Mouse (Mus musculus) kidney, embryonic 14.5 days (tissue): ENCODE data around the gene Cul3. TPM values are rescaled to one million over a fixed set of nuclear protein-coding genes. Genes with fewer than 3 reads are reported as not detected.
A peak's percentile ranks its signal among the peaks of the same experiment; 100 is the strongest.

Experiments used
- ATAC-seq: fragments of 200-750 bp; cut with Nextera tagmentation; 2 replicates; pipeline ENCODE4 v1.8.0; 2017; ENCODE audit warnings: moderate number of reproducible peaks, mild to moderate bottlenecking, moderate TSS enrichment, moderate library complexity; ENCODE audit not compliant: low FRiP score, low TSS enrichment
- H3K27ac ChIP-seq: fragments of 300-500 bp; sonication (generic); 2 replicates; pipeline ENCODE4 v1.5.1; 2014; ENCODE audit warnings: low read depth, mild to moderate bottlenecking, low read length, moderate library complexity, mixed read lengths
- H3K27me3 ChIP-seq: fragments of 300-500 bp; sonication (generic); 2 replicates; pipeline ENCODE4 v1.6.1; 2014; ENCODE audit warnings: mild to moderate bottlenecking, low read length; ENCODE audit not compliant: control insufficient read depth, insufficient read depth
- H3K36me3 ChIP-seq: fragments of 300-500 bp; sonication (generic); 2 replicates; pipeline ENCODE4 v1.6.1; 2014; ENCODE audit warnings: low read length, mixed read lengths; ENCODE audit not compliant: control insufficient read depth, insufficient read depth
- H3K4me1 ChIP-seq: fragments of 300-500 bp; sonication (generic); 2 replicates; pipeline ENCODE4 v1.6.1; 2014; ENCODE audit warnings: low read length, mixed read lengths; ENCODE audit not compliant: control insufficient read depth, insufficient read depth
- H3K4me2 ChIP-seq: fragments of 300-500 bp; sonication (generic); replicated peaks from 2 replicates; pipeline ENCODE4 v1.6.1; 2014; ENCODE audit warnings: low read depth, mild to moderate bottlenecking, low read length
- H3K4me3 ChIP-seq: fragments of 300-500 bp; sonication (generic); 2 replicates; pipeline ENCODE4 v1.5.1; 2014; ENCODE audit warnings: mild to moderate bottlenecking, low read length
- H3K9ac ChIP-seq: fragments of 300-500 bp; sonication (generic); 2 replicates; pipeline ENCODE4 v1.6.1; 2014; ENCODE audit warnings: low read depth, mild to moderate bottlenecking, low read length, moderate library complexity
- H3K9me3 ChIP-seq: fragments of 300-500 bp; sonication (generic); 2 replicates; pipeline ENCODE4 v1.6.1; 2016; ENCODE audit warnings: low read length; ENCODE audit not compliant: control insufficient read depth
- WGBS: fragments of 180-500 bp; shearing (Covaris S2); extraction: QIAGEN DNeasy Blood & Tissue Kit; methylation state at CpG from one replicate; pipeline ENCODE4 v1.1.7; 2014; 5-methylcytosine and 5-hydroxymethylcytosine counted together
- polyA plus RNA-seq: library from polyadenylated mRNA; unstranded; fragments of >200 nt; fragmentation: Nextera tagmentation; extraction: Ambion mirVana; gene quantifications from 2 replicates; pipeline ENCODE4 v1.2.1, GENCODE M21; 2014

The Cul3 gene
- polyA plus RNA-seq, 1 experiment from 2014 or later = 64.7 TPM

DNA sequence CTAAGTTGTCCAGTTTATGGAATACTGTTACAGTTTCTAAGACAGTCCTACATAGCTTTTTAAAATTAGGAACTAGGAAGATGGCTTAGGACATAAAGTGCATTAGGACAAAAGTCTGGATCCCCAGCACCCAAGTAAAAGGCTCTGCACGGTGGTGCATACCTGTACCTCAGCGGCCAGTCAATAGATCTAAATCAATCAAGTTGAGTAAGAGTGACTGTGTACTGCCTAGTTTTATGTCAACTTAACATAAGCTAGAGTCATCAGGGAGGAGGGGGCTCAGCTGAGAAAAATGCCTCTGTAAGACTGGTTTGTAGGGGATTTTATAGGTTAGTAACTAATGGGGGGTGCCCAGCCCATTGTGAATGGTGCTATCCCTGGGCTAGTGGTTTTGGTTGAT, 9.3 kb downstream of the Cul3 start:
- peak; percentile 66; the same call in 1 of the 2 replicates for ATAC-seq
- H3K9me3 ChIP-seq = no peaks in the 10 kb centered on the region
- H3K4me1 ChIP-seq = peaks cover 10% of the 10 kb centered on the region
- H3K27ac ChIP-seq = no peak overlapping the region
- 82% methylated on average over 2 of the region's 2 CpGs for WGBS
- H3K27me3 ChIP-seq = no peaks in the 10 kb centered on the region
- H3K9ac ChIP-seq = no peak overlapping the region
- no peak overlapping the region for H3K4me3 ChIP-seq
- H3K4me2 ChIP-seq = no peak overlapping the region
- no peaks in the 10 kb centered on the region for H3K36me3 ChIP-seq

- no peak for ATAC-seq
- Histone ChIP-seq H3K27ac (no peak overlapping the region), H3K9me3 (no peaks in the 10 kb centered on the region), H3K4me3 (no peak overlapping the region), H3K9ac (no peak overlapping the region), H3K36me3 (peaks cover 3% of the 10 kb centered on the region), H3K27me3 (no peaks in the 10 kb centered on the region), H3K4me1 (peaks cover 5% of the 10 kb centered on the region), H3K4me2 (no peak overlapping the region)
- WGBS = 87% methylated on average over 2 of the region's 2 CpGs
These were observed 14.5 kb downstream of the Cul3 start for GRCm38 (mm10) chr1:80325761-80326160.

DNA sequence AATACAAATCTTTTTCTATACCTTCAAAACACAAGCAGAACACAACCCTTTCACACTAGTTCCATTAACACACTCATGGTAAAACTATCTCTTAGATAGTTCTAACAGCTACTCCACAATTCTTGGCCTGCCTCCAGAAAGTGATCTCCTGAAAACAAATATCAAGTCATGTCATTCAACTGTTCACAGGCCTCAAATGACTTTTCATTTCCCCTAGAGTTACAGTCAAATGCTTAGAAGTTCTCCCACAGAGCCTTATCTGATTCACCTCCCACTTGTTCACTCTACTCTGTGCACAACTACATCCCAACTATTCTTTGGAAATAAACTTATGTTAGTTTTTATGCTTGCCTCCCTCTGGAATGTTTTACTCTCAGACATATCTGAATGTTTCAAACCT, 15.9 kb downstream of the Cul3 start:
- Histone ChIP-seq H3K9me3 (no peaks in the 10 kb centered on the region), H3K4me1 (no peaks in the 10 kb centered on the region), H3K27ac (no peak overlapping the region), H3K4me2 (no peak overlapping the region), H3K27me3 (no peaks in the 10 kb centered on the region), H3K4me3 (no peak overlapping the region), H3K9ac (no peak overlapping the region), H3K36me3 (peaks cover 3% of the 10 kb centered on the region)
- ATAC-seq = no peak

- Histone ChIP-seq H3K36me3 (0 out of 2 replicates have a peak, but pooled peaks cover 2% of the 10 kb centered on the region), H3K27ac (no peak overlapping the region), H3K4me2 (no peak overlapping the region), H3K9me3 (no peaks in the 10 kb centered on the region), H3K4me1 (no peaks in the 10 kb centered on the region), H3K4me3 (no peak overlapping the region), H3K9ac (no peak overlapping the region), H3K27me3 (no peaks in the 10 kb centered on the region)
- no peak for ATAC-seq
- WGBS = 89% methylated on average over 3 of the region's 3 CpGs
These were observed 24.7 kb downstream of the Cul3 start for GRCm38 (mm10) chr1:80315533-80316045.

- Histone ChIP-seq H3K4me2 (no peak overlapping the region), H3K27me3 (no peaks in the 10 kb centered on the region), H3K4me3 (no peak overlapping the region), H3K9me3 (no peaks in the 10 kb centered on the region), H3K4me1 (no peaks in the 10 kb centered on the region), H3K36me3 (no peaks in the 10 kb centered on the region; the same call in 1 of the 2 replicates), H3K9ac (no peak overlapping the region), H3K27ac (no peak overlapping the region)
- no peak for ATAC-seq
- 73% methylated on average over 4 of the region's 4 CpGs for WGBS
These were observed 47.0 kb downstream of the Cul3 start for GRCm38 (mm10) chr1:80293307-80293706.

GRCm38 (mm10) chr1:80278731-80279130, 61.5 kb downstream of the Cul3 start:
- no peak overlapping the region for H3K4me2 ChIP-seq
- H3K9me3 ChIP-seq = no peaks in the 10 kb centered on the region
- H3K27me3 ChIP-seq = no peaks in the 10 kb centered on the region
- no peak for ATAC-seq
- no peak overlapping the region for H3K9ac ChIP-seq
- no peaks in the 10 kb centered on the region for H3K4me1 ChIP-seq
- peaks cover 58% of the 10 kb centered on the region for H3K36me3 ChIP-seq
- no peak overlapping the region for H3K27ac ChIP-seq
- 86% methylated on average over 1 of the region's 1 CpGs for WGBS
- no peak overlapping the region for H3K4me3 ChIP-seq

DNA sequence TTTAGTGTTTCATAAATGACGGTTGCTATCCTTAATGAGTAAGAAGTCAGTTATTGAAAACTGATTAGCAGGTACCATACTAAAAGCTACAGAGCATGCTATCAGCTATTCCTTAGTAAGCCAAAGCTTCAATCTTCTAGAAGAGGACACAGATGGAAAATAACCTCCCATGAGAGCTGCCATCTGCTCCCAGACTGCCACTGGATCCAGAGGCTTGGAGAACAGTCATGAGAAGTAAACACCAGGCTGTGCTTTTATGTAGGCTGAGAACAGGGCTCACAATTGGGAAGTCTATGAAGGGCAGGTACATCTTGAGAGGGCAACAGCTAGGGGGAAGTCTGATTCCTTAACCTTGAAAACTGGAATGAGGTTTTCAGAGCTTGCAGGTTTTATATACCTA, 79.8 kb downstream of the Cul3 start:
- 83% methylated on average over 1 of the region's 1 CpGs for WGBS
- H3K4me3 ChIP-seq = no peak overlapping the region
- ATAC-seq = no peak

GRCm38 (mm10) chr1:80258632-80259031, 81.6 kb downstream of the Cul3 start:
- no peak overlapping the region for H3K27ac ChIP-seq
- peak; percentile 83; the same call in 1 of the 2 replicates for ATAC-seq
- 45% methylated on average over 4 of the region's 4 CpGs for WGBS

More for the DNA sequence above, 79.8 kb downstream of the Cul3 start:
- Histone ChIP-seq H3K27me3 (no peaks in the 10 kb centered on the region), H3K27ac (no peak overlapping the region), H3K9ac (no peak overlapping the region), H3K4me2 (no peak overlapping the region), H3K36me3 (no peaks in the 10 kb centered on the region), H3K9me3 (no peaks in the 10 kb centered on the region), H3K4me1 (peaks cover 5% of the 10 kb centered on the region; the same call in 1 of the 2 replicates)

GRCm38 (mm10) chr1:80253309-80253708, 87.0 kb downstream of the Cul3 start:
- H3K27me3 ChIP-seq = no peaks in the 10 kb centered on the region
- no peak for ATAC-seq
- H3K27ac ChIP-seq = no peak overlapping the region
- no peak overlapping the region for H3K9ac ChIP-seq
- H3K4me1 ChIP-seq = no peaks in the 10 kb centered on the region
- no peak overlapping the region for H3K4me2 ChIP-seq
- H3K36me3 ChIP-seq = no peaks in the 10 kb centered on the region
- no peaks in the 10 kb centered on the region for H3K9me3 ChIP-seq
- no peak overlapping the region for H3K4me3 ChIP-seq

More at GRCm38 (mm10) chr1:80258632-80259031, 81.6 kb downstream of the Cul3 start:
- no peaks in the 10 kb centered on the region for H3K27me3 ChIP-seq
- H3K9ac ChIP-seq = no peak overlapping the region
- H3K4me3 ChIP-seq = no peak overlapping the region
- H3K9me3 ChIP-seq = no peaks in the 10 kb centered on the region
- H3K4me1 ChIP-seq = peaks cover 5% of the 10 kb centered on the region; the same call in 1 of the 2 replicates
- no peaks in the 10 kb centered on the region for H3K36me3 ChIP-seq
- no peak overlapping the region for H3K4me2 ChIP-seq
